Mouse (Mus musculus): ENCODE data around the gene Sord.

Sord gene

DNA sequence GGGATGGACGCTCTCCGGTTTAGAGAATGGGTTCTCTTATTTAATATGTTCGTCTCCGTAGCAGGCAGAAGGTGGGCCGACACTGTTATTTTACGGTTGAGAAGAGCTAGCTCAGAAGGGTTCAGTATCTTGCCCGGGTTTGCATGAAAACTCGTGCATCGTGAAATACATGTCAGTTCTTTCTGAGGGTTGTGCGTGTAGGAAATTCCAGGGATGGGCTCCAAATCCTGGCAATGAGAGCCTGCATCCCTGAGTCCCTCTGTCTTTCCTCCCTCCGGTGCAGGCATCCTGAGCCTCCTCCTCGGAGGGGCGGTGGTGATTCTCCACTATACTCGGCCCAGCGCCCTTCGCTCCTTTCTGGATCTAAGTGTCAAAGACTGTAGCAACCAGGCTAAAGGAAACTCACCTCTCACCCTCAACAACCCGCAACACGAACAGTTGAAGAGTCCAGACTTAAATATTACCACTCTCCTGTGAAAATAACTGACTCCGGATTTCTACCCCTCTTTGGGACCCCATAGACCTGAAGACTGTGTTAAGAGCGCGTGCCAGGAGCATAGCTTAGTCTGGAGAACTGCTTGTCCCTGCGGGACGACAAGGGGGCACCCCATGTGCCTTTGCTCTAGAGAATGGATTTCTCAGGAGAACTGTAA lies 67.5 kb downstream of the Sord start:
- ATAC-seq (ENCODE audit: low TSS enrichment), result peak; percentile 11; the same call in 1 of the 2 replicates

DNA sequence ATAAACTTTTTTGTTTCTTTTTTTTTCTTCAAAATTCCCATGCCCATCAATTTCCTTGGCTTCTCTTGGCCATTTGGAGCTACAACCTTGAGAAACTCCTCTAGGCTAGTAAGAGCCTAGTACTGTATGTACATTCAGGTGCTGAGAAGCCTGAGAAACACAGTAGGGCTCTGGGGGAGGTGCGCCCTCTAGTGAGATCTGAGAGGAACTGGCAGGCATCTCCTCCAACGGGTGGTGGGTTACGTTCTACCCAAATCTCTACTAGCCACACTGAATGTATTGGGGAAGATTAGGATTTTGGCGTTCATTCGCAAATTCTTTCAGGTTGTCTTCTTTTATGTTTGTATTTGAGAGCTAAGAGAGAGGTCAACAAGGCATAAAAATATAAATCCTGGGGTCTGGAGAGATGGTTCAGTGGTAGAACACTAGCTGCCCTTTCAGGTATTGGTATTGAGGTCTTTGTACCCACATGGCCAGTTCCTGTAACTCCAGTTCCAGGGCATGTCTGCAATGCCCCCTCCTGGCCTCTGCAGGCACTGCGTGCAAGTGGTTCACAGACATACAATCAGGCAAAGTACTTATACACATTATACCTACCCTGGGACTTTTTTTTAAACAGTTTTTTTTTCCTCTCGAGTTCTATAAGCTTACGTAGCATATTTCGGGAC lies 68.2 kb downstream of the Sord start:
- peak; percentile 86 for ATAC-seq (ENCODE audit: low TSS enrichment)

DNA sequence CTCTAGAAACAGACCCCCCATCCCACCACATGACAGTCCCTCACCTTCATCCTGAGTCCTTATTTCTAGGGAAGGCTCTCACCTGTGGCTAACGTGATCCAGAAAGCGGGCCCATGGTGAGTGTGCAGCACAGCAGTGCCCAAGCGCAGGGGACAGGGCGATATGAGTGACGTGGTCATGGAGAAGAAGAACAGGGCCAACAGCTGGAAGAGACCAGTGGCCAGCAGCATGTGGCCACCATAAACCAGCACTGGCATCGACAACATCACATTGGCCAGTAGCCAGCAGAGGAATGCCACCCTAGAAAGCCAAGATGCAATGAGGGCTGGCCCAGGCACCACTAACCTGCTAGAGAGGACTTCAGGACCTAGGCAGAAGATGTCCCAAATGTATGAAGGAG lies 70.0 kb downstream of the Sord start:
- no peak for ATAC-seq (ENCODE audit: low TSS enrichment)

DNA sequence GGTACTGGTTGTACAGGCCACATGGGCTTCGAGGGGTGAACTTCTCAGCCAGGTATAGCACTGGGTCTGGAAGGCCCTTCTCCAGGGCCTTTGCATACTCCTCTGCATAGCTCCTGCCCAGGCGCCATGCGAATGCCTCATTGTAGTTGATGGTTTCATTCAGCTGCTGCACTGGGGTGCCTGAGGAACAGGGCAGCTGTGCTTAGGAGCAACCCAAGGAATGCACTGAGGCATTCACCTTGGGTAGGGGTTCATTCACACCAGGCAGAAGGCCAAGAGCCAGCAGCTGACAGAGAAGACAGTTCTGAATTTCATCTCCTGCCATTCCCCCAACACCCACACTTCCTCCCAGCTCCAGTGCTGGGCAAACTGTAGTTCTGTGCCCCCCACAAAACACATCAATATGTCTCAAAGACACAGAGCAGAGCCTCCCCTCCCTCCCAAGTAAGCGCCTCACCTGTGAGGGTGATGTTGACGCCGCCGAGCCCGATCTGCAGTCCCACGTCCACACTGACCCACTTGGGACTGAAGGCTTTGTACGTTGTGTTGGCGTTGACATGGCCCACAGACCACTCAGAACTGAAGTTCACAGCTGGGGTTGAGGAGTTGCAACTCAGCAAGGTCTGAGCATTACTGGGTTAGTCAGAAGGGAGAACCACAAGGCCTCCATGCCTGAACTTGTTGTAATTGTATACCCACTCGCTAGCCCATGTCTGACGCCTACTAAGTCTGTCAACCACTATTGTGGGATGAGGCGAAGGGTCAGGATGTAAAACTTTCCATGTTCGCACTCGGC lies 70.7 kb downstream of the Sord start:
- no peak for ATAC-seq (ENCODE audit: low TSS enrichment)

DNA sequence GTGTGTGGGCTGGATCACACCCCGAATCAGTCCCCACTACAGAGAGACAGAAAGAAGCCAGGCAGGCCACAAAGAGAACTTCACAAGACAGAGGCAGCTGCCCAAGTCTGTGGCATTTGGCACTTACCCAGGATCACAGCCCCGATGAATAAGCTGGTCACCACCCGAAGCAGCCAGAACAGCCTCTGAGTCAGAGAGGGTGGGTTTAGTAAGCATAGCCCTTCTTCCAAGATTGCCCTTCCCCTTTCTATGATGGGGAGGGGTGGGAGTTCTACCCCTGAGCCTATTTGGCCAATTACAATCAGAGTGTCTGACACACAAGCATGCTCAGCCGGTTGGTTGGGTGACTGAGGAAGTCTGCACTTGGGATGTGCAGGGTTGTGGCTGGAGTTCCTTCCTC lies 71.6 kb downstream of the Sord start:
- ATAC-seq (ENCODE audit: low TSS enrichment), result no peak

DNA sequence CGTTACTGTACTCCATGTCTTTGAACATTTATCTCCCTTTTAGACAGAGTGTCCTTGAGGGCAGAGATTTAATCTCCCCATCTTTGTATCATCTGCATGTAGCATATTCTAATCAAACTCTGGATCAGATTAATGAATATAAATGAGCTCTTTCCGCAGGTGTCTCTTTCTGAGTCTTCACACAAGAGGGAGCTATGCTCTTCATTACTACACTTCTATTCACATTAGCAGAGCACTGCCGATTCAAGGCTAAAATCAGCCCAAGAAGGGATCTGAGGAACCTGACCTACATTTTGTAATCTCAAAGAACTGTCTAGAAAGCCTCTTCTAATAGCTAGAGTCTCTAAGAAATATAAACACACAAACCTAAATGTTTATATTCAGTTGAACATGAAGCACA lies 75.1 kb downstream of the Sord start:
- no peak for ATAC-seq (ENCODE audit: low TSS enrichment)

DNA sequence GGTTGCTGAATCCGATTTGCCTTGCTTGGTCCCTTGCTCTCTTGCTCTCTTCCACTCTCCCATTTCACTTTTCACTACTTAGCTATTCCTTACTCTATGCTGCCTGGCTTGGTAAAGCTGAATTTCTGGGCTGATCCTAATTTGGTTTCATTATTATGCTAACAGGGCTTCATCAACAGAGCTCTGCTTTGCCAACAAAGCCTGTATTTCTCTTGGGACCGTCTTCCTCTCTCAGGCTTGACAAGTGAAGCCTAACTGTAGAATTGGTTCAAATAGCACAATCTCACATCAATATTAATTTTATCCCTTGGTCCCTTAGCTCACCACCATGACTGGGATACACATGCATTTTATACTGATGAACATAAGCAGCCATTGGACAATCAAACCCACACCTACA lies 77.0 kb downstream of the Sord start:
- ATAC-seq (ENCODE audit: low TSS enrichment), result no peak

DNA sequence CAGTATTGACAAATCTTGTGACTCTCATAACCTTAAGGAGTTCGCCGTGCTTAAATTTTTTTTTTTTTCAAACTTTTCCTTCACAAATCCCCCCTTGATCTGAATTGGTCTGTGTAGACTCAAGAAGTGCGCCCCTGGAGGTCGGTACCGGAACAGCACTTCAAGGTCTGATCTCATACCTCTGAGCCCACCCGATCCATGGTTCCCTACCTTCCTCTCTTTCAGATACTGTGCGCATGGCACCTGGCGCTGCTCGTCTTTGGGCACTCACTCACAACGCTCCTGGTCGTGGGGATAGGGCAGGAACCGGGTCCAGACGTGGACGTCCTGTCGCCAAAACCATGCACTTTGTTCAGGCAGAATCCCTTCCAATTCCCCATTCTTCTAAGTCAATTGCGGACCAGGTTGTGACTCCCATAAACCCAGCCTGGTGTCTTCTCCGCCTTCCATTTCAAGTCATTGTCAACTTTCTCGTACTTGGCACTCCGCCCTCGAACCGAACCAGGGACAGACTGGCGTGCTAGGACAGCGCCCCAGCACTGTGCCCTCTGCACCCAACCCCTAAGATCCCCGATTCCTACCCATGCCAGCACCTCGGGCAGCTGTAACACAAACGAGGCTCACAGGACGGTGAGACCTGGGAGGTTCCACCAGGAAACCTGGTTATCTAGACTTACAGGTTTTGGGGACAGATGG lies 78.3 kb downstream of the Sord start:
- ATAC-seq (ENCODE audit: low TSS enrichment), result peak; percentile 41; the same call in 1 of the 2 replicates

DNA sequence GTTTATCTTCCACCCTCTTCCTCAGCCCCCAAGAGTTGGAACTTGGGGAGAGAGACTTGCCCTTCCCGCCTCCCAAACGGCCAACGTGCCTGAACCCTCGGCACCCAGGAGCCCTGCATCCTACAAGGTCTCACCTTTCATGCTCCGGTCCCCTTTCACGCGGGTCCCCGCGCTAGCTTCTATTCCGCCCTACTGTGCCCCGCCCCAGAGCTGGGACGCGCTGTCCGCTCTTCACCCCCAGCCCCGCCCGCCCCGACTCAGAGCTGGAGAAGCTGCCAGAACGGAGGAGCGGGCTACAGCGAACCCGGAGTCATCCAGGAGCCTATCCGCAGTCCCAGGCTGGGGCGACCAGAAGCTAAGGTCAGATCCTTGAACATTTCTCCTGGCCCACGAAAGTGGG lies 79.0 kb downstream of the Sord start, which contains the start of gene Duoxa1:
Duoxa1 (minus strand) TSS at position 195 of the 400 bp plus-strand sequence.
- no peak for ATAC-seq (ENCODE audit: low TSS enrichment)
